Mouse (Mus musculus): ENCODE results near the gene Lyz2.

- no peak for TF ChIP-seq CTCF (IDR thresholded peaks at IDR 0.05; ENCODE audit: low read depth, low read length)
- TF ChIP-seq POLR2A (IDR thresholded peaks at IDR 0.05; ENCODE audit: extremely low read depth, insufficient read depth, low read length), result no peak
These were observed 30.0 kb upstream of the Lyz2 start for GRCm38 (mm10) chr10:117312168-117312567.

Data from liver, adult 2 months (tissue).